Mouse (Mus musculus) lung, adult 2 months (tissue): ENCODE data around the gene Col6a6.

Experiments used
- CTCF ChIP-seq: fragments of 200-500 bp; IDR thresholded peaks from 2 replicates; pipeline ENCODE4 v1.5.1; 2011; ENCODE audit warnings: mild to moderate bottlenecking, low read length, control low read depth; ENCODE audit not compliant: insufficient read depth
- POLR2A ChIP-seq: fragments of 200-500 bp; IDR thresholded peaks from 2 replicates; pipeline ENCODE4 v1.6.1; 2011; ENCODE audit warnings: low read depth, mild to moderate bottlenecking, control low read depth, low read length, borderline replicate concordance; ENCODE audit errors: extremely low read depth

- no peak for TF ChIP-seq POLR2A
- TF ChIP-seq CTCF, result no peak
These were observed 24.8 kb upstream of the Col6a6 start for GRCm38 (mm10) chr9:105852778-105853065.
